Mouse (Mus musculus) midbrain, postnatal 0 days (tissue): ENCODE results near the gene Mrpl23. TPM values are rescaled to one million over a fixed set of nuclear protein-coding genes. Genes with fewer than 3 reads are reported as not detected.
A peak's percentile ranks its signal among the peaks of the same experiment; 100 is the strongest.

Experiments used
- ATAC-seq: fragments of 200-750 bp; cut with Nextera tagmentation; 2 replicates; pipeline ENCODE4 v1.8.0; 2017; ENCODE audit warnings: moderate number of reproducible peaks, mild to moderate bottlenecking, moderate TSS enrichment, moderate library complexity; ENCODE audit not compliant: low FRiP score
- DNase-seq: peaks from one replicate; pipeline ENCODE4 v3.0.0-alpha.2; 2015; ENCODE audit warnings: low spot score
- H3K27ac ChIP-seq: fragments of 300-500 bp; sonication (generic); 2 replicates; pipeline ENCODE4 v1.5.1; 2014; ENCODE audit warnings: low read depth, mild to moderate bottlenecking, low read length, mixed read lengths
- H3K27me3 ChIP-seq: fragments of 300-500 bp; sonication (generic); 2 replicates; pipeline ENCODE4 v1.6.1; 2014; ENCODE audit warnings: low read length, control low read depth, mixed read lengths; ENCODE audit not compliant: insufficient read depth
- H3K36me3 ChIP-seq: fragments of 300-500 bp; sonication (generic); 2 replicates; pipeline ENCODE4 v1.6.1; 2014; ENCODE audit warnings: low read length, control low read depth, mixed read lengths; ENCODE audit not compliant: insufficient read depth
- H3K4me1 ChIP-seq: fragments of 300-500 bp; sonication (generic); 2 replicates; pipeline ENCODE4 v1.6.1; 2014; ENCODE audit warnings: mild to moderate bottlenecking, control low read depth, antibody characterized with exemption, low read length, mixed read lengths; ENCODE audit not compliant: insufficient read depth
- H3K4me2 ChIP-seq: fragments of 300-500 bp; sonication (generic); 2 replicates; pipeline ENCODE4 v1.6.1; 2014; ENCODE audit warnings: low read depth, mild to moderate bottlenecking, low read length, mixed read lengths; ENCODE audit not compliant: poor library complexity, severe bottlenecking
- H3K4me3 ChIP-seq: fragments of 300-500 bp; sonication (generic); 2 replicates; pipeline ENCODE4 v1.5.1; 2014; ENCODE audit warnings: low read depth, mild to moderate bottlenecking, low read length, moderate library complexity
- H3K9ac ChIP-seq: fragments of 300-500 bp; sonication (generic); replicated peaks from 2 replicates; pipeline ENCODE4 v1.6.1; 2014; ENCODE audit warnings: mild to moderate bottlenecking, low read length, moderate library complexity, mixed read lengths; ENCODE audit not compliant: poor library complexity, severe bottlenecking
- H3K9me3 ChIP-seq: fragments of 300-500 bp; sonication (generic); 2 replicates; pipeline ENCODE4 v1.6.1; 2016; ENCODE audit warnings: low read length, control low read depth
- CTCF ChIP-seq: IDR thresholded peaks from 2 replicates; pipeline ENCODE4 v1.5.1; 2016; ENCODE audit warnings: antibody characterized with exemption, mild to moderate bottlenecking
- WGBS: fragments of 180-500 bp; shearing (Covaris S2); extraction: QIAGEN DNeasy Blood & Tissue Kit; methylation state at CpG from one replicate; pipeline ENCODE4 v1.1.7; 2014; 5-methylcytosine and 5-hydroxymethylcytosine counted together
- polyA plus RNA-seq: library from polyadenylated mRNA; unstranded; fragments of >200 nt; fragmentation: Nextera tagmentation; extraction: Ambion mirVana; gene quantifications from 2 replicates; pipeline ENCODE4 v1.2.1, GENCODE M21; 2015
- total RNA-seq: library from RNA; depleted of rRNA; stranded (reverse); fragments of >200 nt; gene quantifications from 2 replicates; pipeline ENCODE4 v1.2.3, GENCODE M21; 2014

Gene Mrpl23
- total and polyA plus RNA-seq, 2 experiments from 2014 or later: 24.6 to 60.8 TPM

DNA sequence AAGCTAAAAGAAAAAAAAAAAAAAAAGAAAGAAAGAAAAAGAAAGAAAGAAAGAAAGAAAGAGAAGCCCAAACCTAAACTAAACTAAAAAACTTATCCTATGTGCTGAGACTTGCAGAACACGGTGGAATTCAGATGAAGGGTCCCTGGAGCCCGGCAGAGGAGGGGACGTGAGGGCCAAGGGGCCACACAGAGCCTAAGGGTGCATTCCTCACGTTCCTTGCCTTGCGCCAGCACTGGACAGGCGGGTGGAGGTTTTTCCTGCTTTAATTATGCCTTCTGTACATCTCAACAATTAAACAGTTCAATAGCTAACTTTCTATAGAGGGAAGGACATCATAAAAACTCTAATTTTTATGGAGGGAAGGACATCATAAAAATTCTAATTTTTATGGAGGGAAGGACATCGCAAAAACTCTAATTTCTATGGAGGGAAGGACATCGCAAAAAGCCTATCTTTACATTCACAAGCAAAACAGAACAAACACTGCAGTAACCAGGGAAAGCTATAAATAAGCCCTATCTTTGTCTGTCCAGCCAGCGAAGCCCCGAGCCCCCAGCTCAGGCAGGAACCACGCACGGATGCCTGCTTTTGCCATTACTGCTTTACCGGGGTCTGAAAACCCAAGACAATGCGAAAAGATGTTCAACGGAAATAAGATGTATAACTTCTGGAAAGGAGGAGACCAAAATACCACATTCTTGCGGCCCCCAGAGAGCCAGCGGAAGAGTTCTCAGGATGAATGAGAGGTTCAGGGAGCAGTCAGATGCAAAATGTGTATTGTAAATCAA lies 9.1 kb upstream of the Mrpl23 start:
- H3K27me3 ChIP-seq: no peaks in the 10 kb centered on the region
- WGBS: 61% methylated on average over 17 of the region's 17 CpGs
- no peak overlapping the region for H3K27ac ChIP-seq
- TF ChIP-seq CTCF: no peak
- no peak for ATAC-seq
- no peak for DNase-seq
- no peaks in the 10 kb centered on the region for H3K36me3 ChIP-seq
- H3K4me1 ChIP-seq: no peaks in the 10 kb centered on the region
- H3K9ac ChIP-seq: no peak overlapping the region
- no peak overlapping the region for H3K4me2 ChIP-seq
- H3K4me3 ChIP-seq: no peak overlapping the region
- H3K9me3 ChIP-seq: no peaks in the 10 kb centered on the region

DNA sequence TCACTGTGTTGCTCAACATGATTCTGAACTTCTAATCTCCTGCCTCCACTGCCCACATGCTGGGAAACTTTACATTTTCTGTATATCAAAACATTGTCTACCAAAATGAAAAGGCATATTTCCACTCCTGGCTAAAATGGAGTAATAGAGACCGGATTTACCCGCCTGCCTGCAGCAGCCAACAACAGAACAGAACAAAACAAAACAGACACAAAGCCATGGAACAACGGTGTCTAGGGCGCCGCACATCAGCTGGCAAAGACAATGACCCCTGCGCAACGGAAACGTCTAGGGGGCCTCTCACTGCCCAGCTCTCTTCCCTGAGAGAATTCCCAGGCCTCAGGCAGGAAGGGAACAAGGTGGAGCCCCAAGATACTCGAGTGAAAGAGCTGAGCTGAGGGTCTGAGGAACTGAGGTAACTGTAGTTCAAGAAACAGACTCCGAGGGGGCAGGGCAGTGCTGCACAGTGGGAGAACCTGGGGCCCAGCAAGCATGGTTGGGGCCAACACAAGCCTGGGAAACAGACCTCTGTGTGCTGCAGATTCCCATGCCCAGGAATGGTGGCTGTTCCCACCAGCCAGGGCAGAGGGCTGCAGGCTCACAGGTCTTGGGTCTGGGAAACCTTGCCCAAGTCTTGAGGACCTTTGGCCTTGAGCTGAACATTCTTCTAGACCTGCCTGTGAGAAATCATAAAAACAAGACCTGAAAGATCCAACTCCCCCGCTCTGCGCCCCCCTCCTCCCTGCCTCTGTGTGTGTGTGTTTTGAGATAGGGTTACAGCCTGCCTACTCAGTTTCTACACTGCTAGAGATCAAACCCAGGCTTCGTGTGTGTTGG lies 6.9 kb upstream of the Mrpl23 start:
- DNase-seq (no peak), ATAC-seq (no peak)
- 28% methylated on average over 13 of the region's 13 CpGs for WGBS
- Histone ChIP-seq H3K4me1 (no peaks in the 10 kb centered on the region), H3K27ac (no peak overlapping the region; the same call in 1 of the 2 replicates), H3K27me3 (no peaks in the 10 kb centered on the region), H3K4me2 (no peak overlapping the region), H3K9ac (no peak overlapping the region), H3K9me3 (no peaks in the 10 kb centered on the region), H3K36me3 (no peaks in the 10 kb centered on the region), H3K4me3 (no peak overlapping the region)
- no peak for TF ChIP-seq CTCF

DNA sequence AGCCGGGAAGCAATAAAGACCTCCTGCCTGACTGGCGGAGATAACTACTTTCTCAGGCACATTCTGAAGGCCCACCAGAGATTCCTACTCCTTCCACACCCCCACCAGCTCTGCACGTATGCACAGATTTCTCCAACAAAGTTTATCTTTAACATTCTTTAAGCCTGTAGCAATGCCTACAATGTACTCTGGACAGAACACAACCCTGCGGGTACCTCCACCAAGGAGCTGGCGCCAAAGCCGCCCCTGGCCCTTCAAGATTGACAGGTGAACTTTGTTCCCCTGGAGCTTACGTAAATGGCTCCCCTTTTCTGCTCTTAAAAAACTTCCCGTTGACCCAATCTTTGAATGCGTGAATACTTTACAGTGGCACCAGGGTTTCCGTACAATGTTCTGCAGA lies 3.1 kb upstream of the Mrpl23 start:
- H3K9ac ChIP-seq: no peak overlapping the region
- H3K4me3 ChIP-seq: no peak overlapping the region
- no peak for DNase-seq
- 70% methylated on average over 10 of the region's 10 CpGs for WGBS
- H3K4me1 ChIP-seq: peaks cover 8% of the 10 kb centered on the region; the same call in 1 of the 2 replicates
- ATAC-seq: no peak
- no peaks in the 10 kb centered on the region for H3K9me3 ChIP-seq
- no peak overlapping the region for H3K27ac ChIP-seq
- H3K36me3 ChIP-seq: no peaks in the 10 kb centered on the region
- H3K27me3 ChIP-seq: no peaks in the 10 kb centered on the region
- H3K4me2 ChIP-seq: no peak overlapping the region
- TF ChIP-seq CTCF: no peak

DNA sequence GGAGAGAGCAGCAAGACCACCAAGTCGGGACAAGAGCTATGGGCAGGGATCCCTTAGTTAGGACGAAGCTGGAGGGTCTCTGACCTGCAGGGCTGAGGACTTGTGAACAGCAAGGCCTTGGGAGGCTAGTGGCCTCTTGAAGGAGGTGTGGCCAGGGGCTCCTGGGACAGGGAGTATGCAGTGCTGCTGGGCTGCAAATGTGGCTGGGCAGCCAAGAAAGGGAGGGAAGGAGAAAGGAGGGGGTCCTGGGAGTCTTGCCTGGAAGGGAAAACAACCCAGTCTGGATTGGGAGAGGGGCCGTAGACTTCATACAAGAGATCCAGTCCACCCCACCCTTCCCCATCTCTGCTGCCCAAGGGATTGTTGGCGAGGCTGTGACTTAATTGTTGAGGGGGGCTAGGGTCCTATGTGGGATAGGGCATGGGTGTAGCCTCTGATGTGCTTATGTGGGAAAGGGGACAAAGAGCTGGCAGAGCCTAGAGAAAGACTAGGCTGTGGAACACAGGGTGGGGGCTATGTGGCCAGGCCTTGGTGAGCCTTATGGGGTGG lies 439 bp upstream of the Mrpl23 start:
- 0 out of 2 replicates have a peak overlapping the region, but pooled peaks have one; percentile 74 for H3K27ac ChIP-seq
- H3K4me2 ChIP-seq: peak overlapping the region; percentile 73; the same call in 1 of the 2 replicates
- ATAC-seq: peak; percentile 5; the same call in 1 of the 2 replicates

DNA sequence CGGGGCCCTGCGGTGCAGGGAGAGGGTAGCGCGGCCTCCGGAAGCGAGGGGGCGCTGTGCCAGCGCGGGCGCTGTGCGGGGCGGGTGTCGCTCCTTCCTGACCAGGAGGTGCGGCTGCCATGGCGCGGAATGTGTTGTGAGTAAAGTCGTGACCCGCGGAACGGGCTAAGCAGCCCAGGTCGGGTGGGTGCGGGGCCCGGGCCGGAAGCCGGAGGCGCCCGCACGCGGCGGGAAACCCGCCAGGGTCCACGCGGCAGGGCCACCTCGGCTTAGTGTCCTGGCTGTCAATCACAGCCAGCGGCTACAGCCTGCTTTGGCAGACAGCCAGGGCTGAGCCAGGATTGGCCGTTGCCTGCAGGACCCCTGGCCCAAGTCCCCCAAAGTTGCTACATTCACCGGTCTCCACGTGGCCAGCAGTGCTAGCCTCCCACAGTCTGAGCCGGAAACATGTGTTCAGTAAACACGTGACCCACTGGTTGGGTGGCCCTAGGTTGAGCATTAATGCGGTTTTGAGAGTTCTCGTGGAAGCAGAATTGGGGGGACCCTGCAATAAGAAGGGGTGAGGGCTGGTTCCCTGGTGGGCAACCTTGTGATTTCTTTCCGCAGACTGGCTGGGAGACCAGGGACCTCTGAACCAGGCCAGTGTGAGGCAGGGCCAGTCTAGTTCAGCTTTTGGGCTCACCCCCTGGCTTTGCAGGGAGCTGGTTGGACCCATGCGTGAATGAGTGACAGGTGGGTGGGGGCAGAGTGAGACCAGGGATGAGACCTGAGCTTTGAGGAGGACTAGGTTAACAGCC lies 771 bp downstream of the Mrpl23 start:
- Histone ChIP-seq H3K27me3 (no peaks in the 10 kb centered on the region), H3K4me2 (peak overlapping the region; percentile 73), H3K9ac (peak overlapping the region; percentile 75), H3K36me3 (no peaks in the 10 kb centered on the region; the same call in 1 of the 2 replicates), H3K4me3 (peak overlapping the region; percentile 76), H3K27ac (peak overlapping the region; percentile 74), H3K9me3 (no peaks in the 10 kb centered on the region), H3K4me1 (peaks cover 8% of the 10 kb centered on the region; the same call in 1 of the 2 replicates)
- WGBS: under 1% methylated on average over 27 of the region's 44 CpGs
- ATAC-seq (peak; percentile 91), DNase-seq (peak; percentile 93)
- peak; percentile 82 for TF ChIP-seq CTCF

More for the DNA sequence above, 439 bp upstream of the Mrpl23 start:
- Histone ChIP-seq H3K9me3 (no peaks in the 10 kb centered on the region), H3K27me3 (no peaks in the 10 kb centered on the region), H3K9ac (no peak overlapping the region), H3K4me3 (no peak overlapping the region), H3K4me1 (peaks cover 8% of the 10 kb centered on the region; the same call in 1 of the 2 replicates), H3K36me3 (no peaks in the 10 kb centered on the region; the same call in 1 of the 2 replicates)
- WGBS: 89% methylated on average over 4 of the region's 4 CpGs
- TF ChIP-seq CTCF: no peak
- DNase-seq: no peak
